Mouse (Mus musculus) kidney, embryonic 16.5 days (tissue): Measurements from ENCODE around the gene Ctbp1. TPM values are rescaled to one million over a fixed set of nuclear protein-coding genes. Genes with fewer than 3 reads are reported as not detected.

Experiments used
- ATAC-seq: fragments of 200-750 bp; cut with Nextera tagmentation; 2 replicates; pipeline ENCODE4 v1.8.0; 2017; ENCODE audit warnings: moderate TSS enrichment; ENCODE audit not compliant: low FRiP score, low TSS enrichment
- H3K27ac ChIP-seq: fragments of 300-500 bp; sonication (generic); 2 replicates; pipeline ENCODE4 v1.5.1; 2014; ENCODE audit warnings: low read length
- H3K27me3 ChIP-seq: fragments of 300-500 bp; sonication (generic); 2 replicates; pipeline ENCODE4 v1.6.1; 2014; ENCODE audit warnings: low read length, control low read depth, mixed read lengths; ENCODE audit not compliant: insufficient read depth
- H3K36me3 ChIP-seq: fragments of 300-500 bp; sonication (generic); 2 replicates; pipeline ENCODE4 v1.6.1; 2014; ENCODE audit warnings: low read length, control low read depth, mixed read lengths; ENCODE audit not compliant: insufficient read depth
- H3K4me1 ChIP-seq: fragments of 300-500 bp; sonication (generic); 2 replicates; pipeline ENCODE4 v1.6.1; 2014; ENCODE audit warnings: low read length, control low read depth, mixed read lengths; ENCODE audit not compliant: insufficient read depth
- H3K4me2 ChIP-seq: fragments of 300-500 bp; sonication (generic); replicated peaks from 2 replicates; pipeline ENCODE4 v1.6.1; 2014; ENCODE audit warnings: low read depth, low read length
- H3K4me3 ChIP-seq: fragments of 300-500 bp; sonication (generic); 2 replicates; pipeline ENCODE4 v1.5.1; 2014; ENCODE audit warnings: mild to moderate bottlenecking, low read length
- H3K9ac ChIP-seq: fragments of 300-500 bp; sonication (generic); replicated peaks from 2 replicates; pipeline ENCODE4 v1.6.1; 2014; ENCODE audit warnings: low read length
- H3K9me3 ChIP-seq: fragments of 300-500 bp; sonication (generic); 2 replicates; pipeline ENCODE4 v1.6.1; 2016; ENCODE audit warnings: low read length, control low read depth
- WGBS: fragments of 180-500 bp; shearing (Covaris S2); extraction: QIAGEN DNeasy Blood & Tissue Kit; methylation state at CpG from one replicate; pipeline ENCODE4 v1.1.7; 2014; 5-methylcytosine and 5-hydroxymethylcytosine counted together
- polyA plus RNA-seq: library from polyadenylated mRNA; unstranded; fragments of >200 nt; fragmentation: Nextera tagmentation; extraction: Ambion mirVana; gene quantifications from 2 replicates; pipeline ENCODE4 v1.2.1, GENCODE M21; 2015

Gene Ctbp1
- 312 and 350 TPM in 2 replicates for polyA plus RNA-seq

DNA sequence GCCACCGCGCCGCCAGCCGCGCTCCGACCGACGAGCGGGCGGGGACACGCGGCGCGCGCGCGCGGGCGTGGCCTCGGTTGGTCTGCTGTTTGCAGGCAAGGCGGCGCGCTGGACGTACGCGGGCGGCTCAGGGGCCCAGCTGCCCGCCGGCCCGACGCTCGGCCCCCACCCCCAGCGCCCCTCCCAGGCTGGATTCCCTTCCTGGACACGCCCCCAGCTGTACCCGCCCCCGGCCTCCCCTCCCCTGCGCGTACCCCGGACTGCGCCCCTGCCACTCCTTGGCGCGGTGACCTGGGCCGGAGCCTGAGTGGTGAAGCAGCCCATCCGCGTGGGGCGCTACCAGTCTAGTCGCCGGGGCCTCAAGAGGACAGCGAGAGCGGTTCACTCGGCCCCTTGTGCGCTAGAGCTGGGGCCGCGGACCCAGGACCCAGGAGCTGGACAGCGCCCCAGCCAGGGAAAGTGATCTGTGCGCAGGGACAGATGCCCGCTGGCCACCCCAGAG, at the start of gene Ctbp1:
Gene Ctbp1 (minus strand): TSS at position 42 of the 502 bp plus-strand sequence.
- Histone ChIP-seq H3K9ac (peak within 1 kb of the TSS; percentile 96), H3K27me3 (no peaks in the 10 kb centered on the region), H3K4me3 (peak within 1 kb of the TSS; percentile 92), H3K4me2 (peak within 1 kb of the TSS; percentile 89), H3K36me3 (0 out of 2 replicates have a peak, but pooled peaks cover 5% of the 10 kb centered on the region), H3K27ac (peak within 1 kb of the TSS; percentile 97), H3K9me3 (no peaks in the 10 kb centered on the region), H3K4me1 (peaks cover 22% of the 10 kb centered on the region)
- WGBS = under 1% methylated on average over 42 of the region's 57 CpGs
- peak; percentile 93 for ATAC-seq

DNA sequence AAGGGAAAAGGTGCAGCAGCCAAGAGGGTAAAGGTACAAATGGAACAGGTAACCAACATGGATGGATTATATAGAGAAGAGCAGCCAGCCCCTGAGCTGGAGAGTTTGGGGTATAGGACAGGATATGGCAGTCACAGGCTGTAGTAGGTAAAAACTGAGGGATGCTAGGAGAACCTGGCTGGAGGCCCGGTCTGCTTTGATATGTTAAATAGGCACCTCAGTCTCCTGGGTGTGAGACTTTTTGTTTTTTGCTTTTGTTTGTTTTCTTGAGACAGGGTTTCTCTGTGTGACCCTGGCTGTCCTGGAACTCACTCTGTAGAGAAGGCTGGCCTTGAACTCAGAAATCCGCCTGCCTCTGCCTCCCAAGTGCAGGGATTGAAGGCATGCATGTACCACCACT, 49.7 kb upstream of the Ctbp1 start:
- no peak overlapping the region for H3K27ac ChIP-seq
- no peaks in the 10 kb centered on the region for H3K36me3 ChIP-seq
- H3K4me1 ChIP-seq = no peaks in the 10 kb centered on the region
- WGBS = 46% methylated on average over 2 of the region's 2 CpGs
- H3K4me3 ChIP-seq = no peak overlapping the region
- no peaks in the 10 kb centered on the region for H3K27me3 ChIP-seq
- ATAC-seq = no peak
- H3K9me3 ChIP-seq = peaks cover 2% of the 10 kb centered on the region; the same call in 1 of the 2 replicates
- H3K9ac ChIP-seq = no peak overlapping the region
- no peak overlapping the region for H3K4me2 ChIP-seq

DNA sequence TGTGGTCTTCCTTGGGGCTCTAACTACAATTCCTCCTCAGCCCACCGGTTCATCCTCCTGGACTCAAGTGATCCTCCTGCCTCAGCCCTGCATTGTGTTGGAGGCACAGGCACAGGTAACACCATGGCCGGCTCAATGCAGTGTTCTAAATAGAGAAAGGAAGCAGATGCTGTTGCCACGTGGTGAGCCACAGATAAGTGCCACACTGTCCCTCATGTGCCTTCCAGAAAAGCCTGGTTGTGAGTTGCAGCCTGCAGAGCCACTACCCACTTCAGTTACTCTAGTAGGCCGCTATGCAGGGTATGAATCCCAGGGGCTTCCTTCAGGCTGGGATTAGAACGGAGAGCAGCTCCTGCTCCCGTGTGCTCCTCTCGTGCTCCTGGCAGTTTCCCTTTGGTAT, 37.4 kb upstream of the Ctbp1 start:
- H3K9ac ChIP-seq = no peak overlapping the region
- H3K9me3 ChIP-seq = no peaks in the 10 kb centered on the region
- WGBS = 78% methylated on average over 7 of the region's 7 CpGs
- H3K27me3 ChIP-seq = no peaks in the 10 kb centered on the region
- no peaks in the 10 kb centered on the region for H3K4me1 ChIP-seq
- H3K4me2 ChIP-seq = no peak overlapping the region
- no peak for ATAC-seq
- H3K4me3 ChIP-seq = no peak overlapping the region
- H3K27ac ChIP-seq = no peak overlapping the region
- no peaks in the 10 kb centered on the region for H3K36me3 ChIP-seq

DNA sequence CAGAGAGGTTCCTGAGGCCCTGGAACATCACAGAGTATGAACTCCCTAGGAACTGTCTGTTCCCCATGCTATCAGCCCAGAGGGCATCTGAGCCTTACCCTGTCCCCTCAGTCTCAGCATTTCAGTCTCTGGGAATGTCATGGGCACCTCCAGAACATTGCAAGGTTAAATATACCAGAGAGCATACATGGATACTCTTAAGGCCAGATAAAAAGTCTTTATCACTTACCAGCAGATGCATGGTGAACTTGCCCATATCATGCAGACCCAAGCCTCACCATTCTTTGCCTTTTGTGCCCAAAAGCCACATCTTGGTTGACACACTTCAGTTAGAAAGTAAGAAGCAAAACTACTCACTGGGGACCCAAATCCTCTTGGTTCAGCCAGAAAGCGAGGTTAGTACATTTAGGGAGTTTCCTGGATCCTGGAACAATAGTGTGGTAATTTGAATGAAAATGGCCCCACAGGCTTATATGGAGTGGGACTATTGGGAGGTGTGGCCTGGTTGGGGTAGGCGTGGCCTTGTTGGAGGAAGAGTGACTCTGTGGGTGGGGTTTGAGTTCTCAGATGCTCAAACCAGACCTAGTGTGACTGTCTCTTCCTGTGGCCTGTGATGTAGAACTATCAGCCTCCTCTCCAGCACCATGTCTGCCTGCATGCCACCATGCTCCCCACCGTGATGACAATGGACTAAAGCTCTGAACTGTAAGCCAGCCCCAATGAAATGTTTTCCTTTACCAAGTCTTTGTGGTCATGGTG, 36.1 kb upstream of the Ctbp1 start:
- no peak overlapping the region for H3K4me2 ChIP-seq
- H3K36me3 ChIP-seq = no peaks in the 10 kb centered on the region
- H3K9ac ChIP-seq = no peak overlapping the region
- no peaks in the 10 kb centered on the region for H3K9me3 ChIP-seq
- H3K27ac ChIP-seq = no peak overlapping the region
- no peaks in the 10 kb centered on the region for H3K4me1 ChIP-seq
- WGBS = 69% methylated on average over 3 of the region's 3 CpGs
- ATAC-seq = no peak
- H3K4me3 ChIP-seq = no peak overlapping the region
- no peaks in the 10 kb centered on the region for H3K27me3 ChIP-seq

DNA sequence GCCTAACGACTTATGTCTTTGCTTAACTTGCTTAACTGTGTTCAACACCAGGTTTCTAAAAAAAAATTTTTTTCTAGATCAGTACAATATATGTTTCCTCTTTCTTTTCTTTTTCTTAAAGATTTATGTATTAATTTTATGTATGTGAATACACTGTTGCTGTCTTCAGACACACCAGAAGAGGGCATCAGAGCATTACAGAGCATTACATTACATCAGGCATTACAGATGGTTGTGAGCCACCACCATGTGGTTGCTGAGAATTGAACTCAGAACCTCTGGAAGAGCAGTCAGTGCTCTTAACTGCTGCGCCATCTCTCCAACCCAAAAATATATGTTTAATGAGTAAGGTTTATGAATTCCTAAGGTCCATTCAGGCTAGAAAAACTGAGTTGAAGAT, 27.0 kb upstream of the Ctbp1 start:
- Histone ChIP-seq H3K4me2 (no peak overlapping the region), H3K27me3 (no peaks in the 10 kb centered on the region), H3K4me1 (no peaks in the 10 kb centered on the region), H3K9me3 (no peaks in the 10 kb centered on the region), H3K36me3 (no peaks in the 10 kb centered on the region), H3K4me3 (no peak overlapping the region), H3K9ac (no peak overlapping the region), H3K27ac (no peak overlapping the region)
- WGBS = 82% methylated on average over 2 of the region's 2 CpGs
- ATAC-seq = no peak

DNA sequence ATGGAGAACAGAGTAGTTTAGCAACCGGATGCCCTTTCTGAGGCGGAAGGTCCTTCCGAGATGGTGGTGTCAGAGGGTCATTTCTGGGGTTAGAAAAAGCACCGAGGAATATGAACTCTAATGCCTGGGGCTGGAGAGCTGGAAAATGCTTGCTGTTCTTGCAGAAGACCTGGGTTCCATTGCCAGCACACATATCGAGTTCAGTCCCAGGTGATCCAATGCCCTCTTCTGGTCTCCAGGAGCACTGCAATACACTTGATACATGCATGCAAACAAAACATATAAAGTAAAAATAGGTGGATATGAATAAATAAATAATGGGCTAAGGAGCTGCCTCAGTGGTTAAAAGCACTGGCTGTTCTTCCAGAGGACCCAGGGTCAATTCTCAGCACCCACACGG, 22.4 kb upstream of the Ctbp1 start:
- H3K4me3 ChIP-seq = no peak overlapping the region
- ATAC-seq = no peak
- H3K4me1 ChIP-seq = no peaks in the 10 kb centered on the region
- no peaks in the 10 kb centered on the region for H3K36me3 ChIP-seq
- no peaks in the 10 kb centered on the region for H3K27me3 ChIP-seq
- no peaks in the 10 kb centered on the region for H3K9me3 ChIP-seq
- 57% methylated on average over 6 of the region's 6 CpGs for WGBS
- H3K9ac ChIP-seq = no peak overlapping the region
- H3K4me2 ChIP-seq = no peak overlapping the region
- no peak overlapping the region for H3K27ac ChIP-seq

DNA sequence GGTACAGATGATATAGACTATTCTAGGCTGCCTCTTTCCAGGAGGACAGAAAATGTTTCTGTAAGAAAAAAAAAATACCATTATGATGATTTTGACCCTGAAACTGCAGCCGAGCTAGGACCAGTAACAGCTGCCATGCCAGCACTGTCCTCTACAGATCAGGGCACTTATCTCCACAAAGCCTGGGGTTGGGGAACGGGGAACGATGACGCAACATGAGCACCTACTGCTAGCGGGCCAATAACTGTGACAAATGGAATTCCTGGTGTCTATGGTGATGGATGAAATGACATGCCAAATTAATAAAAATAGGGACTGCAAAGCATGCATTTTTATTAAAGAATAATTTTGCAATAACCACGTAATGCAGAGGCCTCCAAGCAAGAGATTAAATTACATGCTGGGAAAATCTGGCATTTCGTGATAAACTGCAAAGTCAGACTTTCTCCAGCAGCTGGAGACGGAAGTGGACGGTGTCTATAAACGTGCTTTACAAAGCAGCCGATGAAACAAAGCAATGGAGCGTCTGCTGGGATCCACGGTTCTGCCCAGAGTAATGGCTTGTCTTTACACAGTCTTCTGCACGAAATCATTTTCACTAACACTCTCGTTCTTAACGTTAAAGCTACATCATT, 19.1 kb upstream of the Ctbp1 start:
- ATAC-seq = no peak
- Histone ChIP-seq H3K4me1 (no peaks in the 10 kb centered on the region), H3K9me3 (no peaks in the 10 kb centered on the region), H3K36me3 (no peaks in the 10 kb centered on the region), H3K4me3 (no peak overlapping the region), H3K9ac (no peak overlapping the region), H3K27ac (no peak overlapping the region), H3K4me2 (no peak overlapping the region), H3K27me3 (no peaks in the 10 kb centered on the region)
- 45% methylated on average over 16 of the region's 16 CpGs for whole genome bisulfite sequencing

DNA sequence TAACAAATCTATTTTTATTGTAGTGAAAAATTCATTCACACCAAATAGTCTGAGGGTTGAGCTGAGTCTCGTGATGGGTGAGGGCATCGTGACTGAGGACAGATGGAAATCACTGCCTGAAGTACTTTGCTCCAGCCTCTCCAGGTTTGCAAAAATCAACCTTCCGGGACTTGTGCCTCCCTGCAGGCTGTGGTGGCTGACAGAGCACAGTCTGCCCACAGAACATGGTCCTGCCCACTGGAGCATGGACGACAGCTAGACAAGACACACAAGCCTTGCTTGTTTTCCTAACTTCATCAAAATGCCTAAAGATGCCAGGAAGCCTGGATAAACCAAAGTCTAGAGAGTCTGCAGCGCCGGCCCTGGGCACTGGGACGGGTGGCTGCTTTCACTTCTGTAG, 9.2 kb upstream of the Ctbp1 start:
- Histone ChIP-seq H3K9me3 (peaks cover 2% of the 10 kb centered on the region; the same call in 1 of the 2 replicates), H3K9ac (0 out of 2 replicates have a peak overlapping the region, but pooled peaks have one; percentile 33), H3K36me3 (no peaks in the 10 kb centered on the region), H3K27me3 (no peaks in the 10 kb centered on the region), H3K4me1 (peaks cover 10% of the 10 kb centered on the region), H3K4me2 (peak overlapping the region; percentile 11; the same call in 1 of the 2 replicates), H3K27ac (no peak overlapping the region), H3K4me3 (no peak overlapping the region)
- no peak for ATAC-seq
- WGBS = 50% methylated on average over 7 of the region's 7 CpGs

DNA sequence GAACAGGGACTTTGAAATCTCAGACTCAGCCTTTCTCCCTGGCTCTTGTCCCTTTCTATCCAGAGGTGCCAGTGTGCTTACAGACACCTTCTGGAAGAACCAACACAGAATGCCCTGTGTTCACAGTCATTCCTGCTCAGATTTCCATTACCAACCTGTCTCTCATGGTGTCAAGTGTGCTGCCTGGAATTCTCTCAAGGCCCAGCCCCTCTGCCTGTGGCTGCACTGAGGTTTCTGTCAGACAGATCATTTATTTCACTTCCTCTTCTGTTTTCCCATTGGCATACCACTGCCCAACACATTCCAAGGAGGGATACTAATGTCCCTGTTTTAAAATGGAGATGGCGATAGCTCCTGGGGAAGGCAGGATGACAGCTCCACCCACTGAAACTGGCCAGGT, 6.6 kb upstream of the Ctbp1 start:
- Histone ChIP-seq H3K4me3 (no peak overlapping the region), H3K9me3 (no peaks in the 10 kb centered on the region), H3K4me2 (no peak overlapping the region), H3K27ac (no peak overlapping the region), H3K27me3 (no peaks in the 10 kb centered on the region), H3K4me1 (peaks cover 10% of the 10 kb centered on the region), H3K36me3 (no peaks in the 10 kb centered on the region), H3K9ac (no peak overlapping the region)
- 63% methylated on average over 1 of the region's 1 CpGs for whole genome bisulfite sequencing
- no peak for ATAC-seq

DNA sequence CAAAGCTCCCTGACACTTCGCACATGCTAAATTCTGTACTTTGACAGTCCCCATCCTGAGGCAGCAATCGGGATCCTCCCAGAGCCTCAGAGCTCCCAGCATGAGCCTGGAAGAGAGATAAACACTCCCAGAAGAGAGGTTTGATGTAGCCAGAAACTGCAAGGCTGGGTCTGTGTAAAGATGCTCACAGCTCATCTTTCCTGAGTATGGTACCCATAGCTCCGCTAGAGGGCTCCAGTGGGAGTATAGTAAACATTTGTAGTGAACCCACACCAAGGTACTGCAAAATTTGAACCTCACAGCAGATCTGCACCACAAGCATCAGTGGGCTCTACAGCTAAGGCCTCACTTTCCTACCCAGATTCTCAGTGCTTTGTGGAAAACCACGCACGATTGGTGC, 4.2 kb upstream of the Ctbp1 start:
- H3K36me3 ChIP-seq = no peaks in the 10 kb centered on the region
- no peak overlapping the region for H3K4me3 ChIP-seq
- no peaks in the 10 kb centered on the region for H3K9me3 ChIP-seq
- no peak overlapping the region for H3K9ac ChIP-seq
- WGBS = 53% methylated on average over 5 of the region's 5 CpGs
- no peak overlapping the region for H3K27ac ChIP-seq
- H3K4me2 ChIP-seq = no peak overlapping the region
- ATAC-seq = no peak
- no peaks in the 10 kb centered on the region for H3K27me3 ChIP-seq
- H3K4me1 ChIP-seq = peaks cover 5% of the 10 kb centered on the region; the same call in 1 of the 2 replicates
